Mouse (Mus musculus) heart, embryonic 12.5 days (tissue): ENCODE measurements around the gene Calhm5. TPM values are rescaled to one million over a fixed set of nuclear protein-coding genes. Genes with fewer than 3 reads are reported as not detected.
A peak's percentile ranks its signal among the peaks of the same experiment; 100 is the strongest.

Source experiments
- ATAC-seq: fragments of 200-750 bp; cut with Nextera tagmentation; 2 replicates; pipeline ENCODE4 v1.8.0; 2017; ENCODE audit warnings: moderate TSS enrichment, moderate library complexity; ENCODE audit not compliant: insufficient number of reproducible peaks, low FRiP score
- H3K27ac ChIP-seq: fragments of 300-500 bp; sonication (generic); 2 replicates; pipeline ENCODE4 v1.5.1; 2016; ENCODE audit warnings: mild to moderate bottlenecking, moderate library complexity; ENCODE audit not compliant: poor library complexity, severe bottlenecking
- H3K27me3 ChIP-seq: fragments of 300-500 bp; sonication (generic); replicated peaks from 2 replicates; pipeline ENCODE4 v1.6.1; 2016; ENCODE audit warnings: mild to moderate bottlenecking, moderate library complexity
- H3K36me3 ChIP-seq: fragments of 300-500 bp; sonication (generic); 2 replicates; pipeline ENCODE4 v1.6.1; 2016; ENCODE audit warnings: mild to moderate bottlenecking, moderate library complexity
- H3K4me1 ChIP-seq: fragments of 300-500 bp; sonication (generic); replicated peaks from 2 replicates; pipeline ENCODE4 v1.6.1; 2016; ENCODE audit warnings: mild to moderate bottlenecking
- H3K4me2 ChIP-seq: fragments of 300-500 bp; sonication (generic); 2 replicates; pipeline ENCODE4 v1.6.1; 2016; ENCODE audit warnings: mild to moderate bottlenecking, moderate library complexity
- H3K4me3 ChIP-seq: fragments of 300-500 bp; sonication (generic); 2 replicates; pipeline ENCODE4 v1.5.1; 2016; ENCODE audit warnings: mild to moderate bottlenecking
- H3K9ac ChIP-seq: fragments of 300-500 bp; sonication (generic); 2 replicates; pipeline ENCODE4 v1.6.1; 2016; ENCODE audit warnings: mild to moderate bottlenecking, moderate library complexity
- H3K9me3 ChIP-seq: fragments of 300-500 bp; sonication (generic); replicated peaks from 2 replicates; pipeline ENCODE4 v1.6.1; 2016; ENCODE audit warnings: mild to moderate bottlenecking, moderate library complexity
- WGBS: fragments of 180-500 bp; shearing (Covaris S2); methylation state at CpG from one replicate; pipeline ENCODE4 v1.1.7; 2016; 5-methylcytosine and 5-hydroxymethylcytosine counted together
- polyA plus RNA-seq: library from polyadenylated mRNA; unstranded; fragments of >200 nt; fragmentation: Nextera tagmentation; extraction: Ambion mirVana; gene quantifications from 2 replicates; pipeline ENCODE4 v1.2.1, GENCODE M21; 2016

Gene Calhm5
- polyA plus RNA-seq, 1 experiment from 2014 or later: 1.3 TPM

DNA sequence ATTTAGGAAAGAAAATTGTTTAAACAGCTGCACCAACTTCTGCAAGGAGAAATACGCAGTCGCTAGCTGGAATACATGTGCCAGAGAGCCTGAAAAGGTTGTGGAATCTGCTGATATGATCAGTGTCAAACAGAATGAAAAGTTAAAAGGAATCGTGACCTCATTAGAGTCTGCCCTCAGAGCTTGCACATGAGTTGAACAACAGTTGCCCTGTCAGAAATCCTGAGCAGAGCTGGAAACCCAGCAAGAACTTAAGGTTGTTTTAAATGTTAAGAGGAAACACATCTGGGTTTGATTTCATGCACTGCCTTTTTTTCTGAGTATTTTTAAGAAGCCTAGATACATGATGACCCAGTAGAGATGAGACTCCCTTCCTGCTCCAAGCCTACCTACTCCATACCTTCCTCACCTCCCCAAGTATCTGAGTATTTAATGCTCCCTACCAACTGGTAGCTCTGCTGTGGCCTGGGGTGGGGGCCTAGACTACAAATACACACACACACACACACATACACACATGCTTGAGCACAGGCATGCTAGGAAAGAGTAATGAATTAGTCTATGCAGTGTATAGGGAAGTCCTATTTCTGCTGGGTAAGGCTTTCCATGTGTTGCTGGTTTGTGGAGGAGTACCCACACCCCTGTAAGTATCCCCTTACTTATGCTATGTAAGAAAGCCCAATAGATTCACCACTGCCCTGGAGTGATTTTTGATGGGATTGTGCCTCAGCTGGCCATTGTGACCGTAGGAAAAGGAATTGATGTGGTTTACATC, 15.8 kb upstream of the Calhm5 start:
- 65% methylated on average over 4 of the region's 4 CpGs for WGBS
- no peaks in the 10 kb centered on the region for H3K27me3 ChIP-seq
- ATAC-seq: no peak
- H3K9me3 ChIP-seq: no peaks in the 10 kb centered on the region
- H3K9ac ChIP-seq: no peak overlapping the region
- H3K36me3 ChIP-seq: no peaks in the 10 kb centered on the region
- no peak overlapping the region for H3K4me2 ChIP-seq
- H3K4me3 ChIP-seq: no peak overlapping the region
- no peak overlapping the region for H3K27ac ChIP-seq
- no peaks in the 10 kb centered on the region for H3K4me1 ChIP-seq

DNA sequence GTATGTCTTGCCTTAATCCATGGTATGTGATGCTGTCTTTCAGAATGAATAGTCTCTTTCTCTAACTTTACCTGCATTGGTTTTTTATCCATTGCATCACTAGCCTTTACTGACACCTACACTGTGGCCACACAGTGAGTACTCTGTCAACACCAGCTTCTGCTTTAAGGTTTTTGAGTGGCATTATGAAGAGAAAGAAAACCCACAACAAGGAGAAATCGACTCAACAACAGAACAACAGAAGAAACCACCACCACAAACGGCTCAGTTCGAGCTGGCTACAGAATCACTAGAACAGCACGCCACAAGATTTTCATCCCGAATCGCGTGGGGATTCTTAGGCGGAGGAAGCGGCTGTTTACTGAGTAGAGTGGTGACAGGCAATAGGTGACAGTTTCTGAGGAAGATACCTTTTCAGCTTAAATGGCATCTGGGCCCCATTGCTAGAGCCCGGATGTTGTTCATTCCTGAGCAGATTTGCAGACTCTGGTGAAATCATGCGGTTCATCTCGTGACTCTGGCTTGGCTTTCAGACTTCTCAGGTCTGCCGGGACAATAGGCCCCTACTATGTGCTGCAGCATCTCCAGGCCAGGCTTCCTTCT, 14.6 kb upstream of the Calhm5 start:
- Histone ChIP-seq H3K4me3 (no peak overlapping the region), H3K27me3 (no peaks in the 10 kb centered on the region), H3K4me2 (no peak overlapping the region), H3K27ac (no peak overlapping the region), H3K4me1 (no peaks in the 10 kb centered on the region), H3K36me3 (no peaks in the 10 kb centered on the region), H3K9ac (no peak overlapping the region), H3K9me3 (no peaks in the 10 kb centered on the region)
- no peak for ATAC-seq
- WGBS: 68% methylated on average over 13 of the region's 13 CpGs

DNA sequence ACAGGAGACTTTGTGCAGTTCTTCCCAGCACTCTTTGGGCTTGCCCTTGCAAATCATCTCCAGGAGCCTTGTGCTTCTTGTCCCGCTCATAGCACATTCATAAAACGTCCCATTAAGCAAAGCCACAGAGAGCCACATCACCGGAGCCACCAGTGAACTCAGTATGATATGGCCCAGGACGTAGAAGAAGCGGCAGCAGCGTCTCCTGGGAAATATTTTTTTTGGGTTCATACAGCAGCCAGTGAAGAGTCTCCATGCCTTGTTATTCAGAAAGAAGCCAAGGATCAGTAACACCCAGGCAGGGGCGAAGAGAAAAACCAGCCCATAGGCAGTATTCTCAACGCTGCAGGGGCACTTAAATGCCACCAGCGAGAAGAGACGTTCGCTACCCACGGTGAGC, 355 bp downstream of the Calhm5 start:
- Histone ChIP-seq H3K4me3 (peak overlapping the region; percentile 40), H3K36me3 (no peaks in the 10 kb centered on the region), H3K4me2 (peak overlapping the region; percentile 61), H3K4me1 (no peaks in the 10 kb centered on the region; the same call in 1 of the 2 replicates), H3K27ac (peak overlapping the region; percentile 35; the same call in 1 of the 2 replicates), H3K9ac (no peak overlapping the region), H3K27me3 (no peaks in the 10 kb centered on the region), H3K9me3 (no peaks in the 10 kb centered on the region)
- 44% methylated on average over 12 of the region's 12 CpGs for WGBS
- ATAC-seq: no peak

DNA sequence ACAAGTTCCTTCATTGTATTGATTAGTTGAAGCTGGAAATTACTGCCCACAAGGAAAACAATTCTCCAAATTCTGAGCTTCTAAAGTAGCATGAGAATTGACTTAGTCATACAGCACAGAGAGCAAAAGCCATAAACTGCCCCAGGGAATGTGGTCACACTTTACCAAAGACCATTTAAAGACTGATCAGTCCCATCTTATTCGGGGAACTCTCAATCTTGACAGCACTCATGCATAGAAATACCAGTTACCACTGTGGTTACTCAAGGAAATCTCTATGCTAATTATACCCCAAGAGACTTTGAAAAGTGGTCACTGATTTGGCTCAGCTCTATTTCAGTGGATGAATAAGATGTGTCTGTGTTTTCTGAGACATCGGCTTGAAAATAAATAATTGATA, 1.2 kb downstream of the Calhm5 start:
- WGBS: 72% methylated on average over 2 of the region's 2 CpGs

DNA sequence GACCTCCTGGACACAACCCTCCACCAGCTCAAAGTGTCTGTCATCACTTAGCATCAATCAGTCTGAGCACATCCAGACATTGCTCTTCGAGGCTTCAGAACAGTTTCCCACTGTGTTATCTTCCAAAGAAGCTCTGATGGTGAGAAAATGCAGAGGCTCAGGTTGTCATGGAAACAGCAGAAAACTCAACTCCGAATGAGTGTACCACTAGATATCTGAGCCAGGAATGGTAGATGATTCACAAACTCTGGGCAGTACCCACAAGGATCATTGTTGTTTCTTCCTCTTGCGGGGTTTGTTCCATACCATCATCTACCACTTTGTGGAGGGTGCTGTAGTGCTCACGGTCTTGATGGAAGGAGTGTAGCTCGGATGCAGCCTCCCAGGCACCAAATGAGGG, 4.4 kb downstream of the Calhm5 start:
- Histone ChIP-seq H3K36me3 (no peaks in the 10 kb centered on the region), H3K27me3 (no peaks in the 10 kb centered on the region), H3K27ac (no peak overlapping the region), H3K4me2 (no peak overlapping the region), H3K9me3 (no peaks in the 10 kb centered on the region), H3K4me3 (no peak overlapping the region), H3K9ac (no peak overlapping the region), H3K4me1 (no peaks in the 10 kb centered on the region; the same call in 1 of the 2 replicates)
- WGBS: 27% methylated on average over 5 of the region's 5 CpGs
- no peak for ATAC-seq

More for the DNA sequence above, 1.2 kb downstream of the Calhm5 start:
- H3K9me3 ChIP-seq: no peaks in the 10 kb centered on the region
- H3K27ac ChIP-seq: no peak overlapping the region
- no peak for ATAC-seq
- no peak overlapping the region for H3K9ac ChIP-seq
- no peak overlapping the region for H3K4me3 ChIP-seq
- no peaks in the 10 kb centered on the region for H3K27me3 ChIP-seq
- H3K4me2 ChIP-seq: peak overlapping the region; percentile 14; the same call in 1 of the 2 replicates
- H3K36me3 ChIP-seq: no peaks in the 10 kb centered on the region
- H3K4me1 ChIP-seq: no peaks in the 10 kb centered on the region; the same call in 1 of the 2 replicates

DNA sequence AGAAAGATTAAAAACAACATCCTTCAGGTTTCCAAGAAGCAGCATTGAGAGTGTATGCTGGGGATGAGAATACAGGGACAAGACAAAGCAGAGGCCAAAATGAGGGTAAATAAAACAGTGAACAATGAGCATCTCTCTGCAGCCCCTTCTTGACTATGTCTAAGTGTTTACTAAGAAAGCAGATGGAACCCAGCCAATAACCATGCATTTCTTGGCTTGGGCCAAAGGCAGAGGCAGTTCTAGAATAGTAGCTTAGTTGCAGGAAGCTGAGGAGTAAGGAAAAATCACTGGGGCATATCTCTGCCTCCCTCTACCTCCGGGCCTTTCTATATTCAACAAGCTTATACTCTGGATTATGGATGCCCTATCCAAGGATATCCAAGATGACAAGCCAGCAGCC, 5.8 kb downstream of the Calhm5 start:
- Histone ChIP-seq H3K4me1 (no peaks in the 10 kb centered on the region; the same call in 1 of the 2 replicates), H3K27ac (no peak overlapping the region), H3K9me3 (no peaks in the 10 kb centered on the region), H3K9ac (no peak overlapping the region), H3K4me3 (no peak overlapping the region), H3K4me2 (no peak overlapping the region), H3K36me3 (no peaks in the 10 kb centered on the region), H3K27me3 (no peaks in the 10 kb centered on the region)
- 76% methylated on average over 1 of the region's 1 CpGs for whole genome bisulfite sequencing
- ATAC-seq: no peak

DNA sequence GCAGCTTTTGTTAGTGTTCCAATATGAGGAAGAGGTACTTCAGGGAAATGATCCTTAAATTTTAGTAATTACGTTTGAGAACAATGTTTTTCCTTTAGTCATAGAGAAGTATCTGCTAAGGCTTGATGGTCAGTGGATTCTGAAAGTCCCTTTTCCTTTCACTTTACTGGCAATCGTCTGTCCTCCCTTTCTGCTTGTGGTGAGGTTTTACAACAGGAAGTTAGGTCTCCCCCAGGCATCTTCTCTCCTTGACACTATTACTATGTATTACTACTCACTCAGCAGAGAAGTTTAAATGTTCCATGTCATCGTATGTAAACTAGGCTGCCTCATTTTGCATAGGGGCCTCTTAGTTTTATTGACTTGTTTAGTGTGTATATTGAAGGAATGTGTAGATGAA, 6.8 kb downstream of the Calhm5 start:
- 55% methylated on average over 3 of the region's 3 CpGs for WGBS
- no peaks in the 10 kb centered on the region; the same call in 1 of the 2 replicates for H3K4me1 ChIP-seq
- ATAC-seq: no peak

DNA sequence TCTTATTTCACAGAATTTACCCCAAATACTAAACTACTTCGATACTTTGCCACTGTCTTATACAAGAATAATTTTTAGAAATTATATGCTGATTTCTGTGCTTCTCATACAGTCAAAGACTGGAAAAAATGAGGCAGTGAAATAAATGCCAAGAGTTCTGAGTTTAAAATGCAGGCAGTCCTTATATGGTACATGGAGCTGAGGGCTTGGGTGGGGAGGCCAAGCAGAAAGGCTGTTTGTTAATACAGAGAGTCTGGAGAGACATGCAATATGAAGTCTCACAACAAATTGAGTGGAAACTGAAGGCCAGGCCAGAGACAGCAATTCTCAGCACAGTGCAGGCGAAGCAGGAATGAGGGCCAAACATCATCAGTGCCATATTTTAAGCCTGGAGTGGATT, 7.8 kb downstream of the Calhm5 start:
- no peak overlapping the region for H3K9ac ChIP-seq
- WGBS: 88% methylated on average over 2 of the region's 2 CpGs
- H3K9me3 ChIP-seq: no peaks in the 10 kb centered on the region
- ATAC-seq: no peak
- H3K4me2 ChIP-seq: no peak overlapping the region
- H3K27ac ChIP-seq: no peak overlapping the region
- H3K4me3 ChIP-seq: no peak overlapping the region
- no peaks in the 10 kb centered on the region for H3K27me3 ChIP-seq
- no peaks in the 10 kb centered on the region; the same call in 1 of the 2 replicates for H3K4me1 ChIP-seq
- no peaks in the 10 kb centered on the region for H3K36me3 ChIP-seq

More for the DNA sequence above, 6.8 kb downstream of the Calhm5 start:
- Histone ChIP-seq H3K27me3 (no peaks in the 10 kb centered on the region), H3K9me3 (no peaks in the 10 kb centered on the region), H3K27ac (no peak overlapping the region), H3K36me3 (no peaks in the 10 kb centered on the region), H3K4me3 (no peak overlapping the region), H3K9ac (no peak overlapping the region), H3K4me2 (no peak overlapping the region)

DNA sequence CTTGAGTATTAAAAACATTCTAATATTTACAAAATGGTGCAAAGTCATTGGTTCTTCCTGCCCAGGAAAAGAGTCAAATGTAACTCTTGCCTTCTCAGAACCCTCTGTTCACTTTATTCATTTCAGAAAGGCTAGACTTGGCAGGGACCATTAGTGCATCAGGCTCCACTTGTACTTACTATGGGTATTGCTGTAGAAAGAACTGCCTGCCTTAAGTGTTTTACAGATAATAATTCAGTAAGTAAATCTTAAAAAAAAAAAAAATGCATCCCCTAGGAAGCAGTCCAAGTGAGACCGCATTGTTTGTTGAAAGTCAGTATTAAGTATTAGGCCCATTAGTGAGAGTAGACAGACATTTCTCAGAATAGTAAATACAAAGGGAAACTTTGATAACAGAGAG, 9.8 kb downstream of the Calhm5 start:
- 68% methylated on average over 1 of the region's 1 CpGs for WGBS
- no peak for ATAC-seq

DNA sequence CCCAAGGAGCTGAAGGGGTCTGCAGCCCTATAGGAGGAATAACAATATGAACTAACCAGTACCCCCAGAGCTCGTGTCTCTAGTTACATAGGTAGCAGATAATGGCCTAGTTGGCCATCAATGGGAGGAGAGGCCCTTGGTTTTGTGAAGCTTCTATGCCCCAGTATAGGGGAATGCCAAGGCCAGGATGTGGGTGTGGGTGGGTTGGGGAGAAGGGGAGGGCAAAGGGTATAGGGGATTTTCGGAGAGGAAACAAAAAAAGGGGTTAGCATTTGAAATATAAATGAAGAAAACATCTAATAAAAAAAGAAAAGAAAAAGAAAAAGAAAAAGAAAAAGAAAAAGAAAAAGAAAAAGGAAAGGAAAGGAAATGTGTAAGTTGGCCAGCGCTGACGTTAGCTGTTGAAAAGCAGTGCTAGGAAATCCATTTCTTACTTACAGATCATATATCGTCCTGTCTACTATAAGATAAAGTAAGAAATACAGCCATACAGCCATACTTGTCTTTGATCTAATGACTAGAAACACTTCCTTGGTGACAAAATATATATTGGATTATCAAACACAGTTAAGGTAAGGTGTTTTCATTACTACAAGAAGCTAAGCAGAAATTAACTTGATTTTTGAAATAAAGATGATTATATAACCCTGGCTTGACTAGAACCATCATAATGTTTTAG, 21.7 kb downstream of the Calhm5 start:
- H3K4me1 ChIP-seq: no peaks in the 10 kb centered on the region
- ATAC-seq: no peak
- H3K36me3 ChIP-seq: no peaks in the 10 kb centered on the region
- no peak overlapping the region for H3K9ac ChIP-seq
- no peak overlapping the region for H3K4me3 ChIP-seq
- H3K27me3 ChIP-seq: no peaks in the 10 kb centered on the region
- H3K4me2 ChIP-seq: no peak overlapping the region
- WGBS: 80% methylated on average over 5 of the region's 5 CpGs
- no peak overlapping the region for H3K27ac ChIP-seq
- H3K9me3 ChIP-seq: no peaks in the 10 kb centered on the region

More for the DNA sequence above, 9.8 kb downstream of the Calhm5 start:
- H3K4me3 ChIP-seq: no peak overlapping the region
- no peaks in the 10 kb centered on the region for H3K27me3 ChIP-seq
- H3K9ac ChIP-seq: no peak overlapping the region
- no peak overlapping the region for H3K27ac ChIP-seq
- no peaks in the 10 kb centered on the region for H3K4me1 ChIP-seq
- no peaks in the 10 kb centered on the region for H3K9me3 ChIP-seq
- H3K36me3 ChIP-seq: no peaks in the 10 kb centered on the region
- H3K4me2 ChIP-seq: no peak overlapping the region

DNA sequence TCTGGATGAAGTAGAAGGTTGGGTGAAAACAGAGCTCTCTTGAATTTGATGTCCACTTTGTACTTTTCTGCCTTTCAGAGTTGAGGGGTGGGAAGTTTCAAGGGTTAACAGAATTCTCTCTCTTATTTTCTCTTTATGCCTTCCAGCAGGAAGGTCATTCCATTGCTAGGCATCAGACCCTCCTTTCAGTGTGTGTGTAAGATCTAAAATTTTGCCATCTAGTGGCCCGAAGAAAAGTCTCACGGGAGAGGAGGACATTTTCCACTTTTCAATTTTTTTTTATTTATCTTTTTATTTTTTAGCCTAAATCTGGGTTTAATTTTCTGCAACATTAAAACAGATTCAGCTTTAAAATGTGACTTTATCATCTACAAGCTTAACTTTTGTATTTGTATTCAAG, 24.7 kb downstream of the Calhm5 start:
- H3K4me2 ChIP-seq: no peak overlapping the region
- no peak overlapping the region for H3K9ac ChIP-seq
- no peaks in the 10 kb centered on the region for H3K36me3 ChIP-seq
- no peaks in the 10 kb centered on the region for H3K9me3 ChIP-seq
- H3K27me3 ChIP-seq: no peaks in the 10 kb centered on the region
- no peak for ATAC-seq
- 47% methylated on average over 2 of the region's 2 CpGs for WGBS
- H3K27ac ChIP-seq: no peak overlapping the region
- no peak overlapping the region for H3K4me3 ChIP-seq
- no peaks in the 10 kb centered on the region for H3K4me1 ChIP-seq
